ENCODE assay signal across 8 mouse cellular contexts in genomic region chr4:126556809-126557711, GRCm38 (mm10). TPM values are rescaled to one million over a fixed set of nuclear protein-coding genes. Genes with fewer than 3 reads are reported as not detected.
DNase-seq lines count a peak whose midpoint lies in the region; ATAC-seq lines count a peak whose summit lies in the region.

Gene Clspn, plus strand, starts transcription at chr4:126556935.

- H3K27me3 ChIP-seq in intestine, embryonic 15.5 days (replicated peaks): no peaks in the 10 kb centered on the region
- no peaks in the 10 kb centered on the region for H3K27me3 ChIP-seq in limb, embryonic 11.5 days (ENCODE audit: control insufficient read depth, insufficient read depth, low read length)
- no peaks in the 10 kb centered on the region for H3K27me3 ChIP-seq in midbrain, embryonic 13.5 days

- H3K27ac ChIP-seq in intestine, embryonic 15.5 days: peak within 1 kb of the TSS; percentile 69
- H3K27ac ChIP-seq in limb, embryonic 11.5 days (replicated peaks; ENCODE audit: low read depth, low read length): peak within 1 kb of the TSS; percentile 81
- H3K27ac ChIP-seq in midbrain, embryonic 13.5 days: no peak within 1 kb of the TSS

- under 1% methylated on average over 54 of the region's 54 CpGs for WGBS in intestine, embryonic 15.5 days
- WGBS in limb, embryonic 11.5 days: 1% methylated on average over 54 of the region's 54 CpGs
- 1% methylated on average over 54 of the region's 54 CpGs for WGBS in midbrain, embryonic 13.5 days

- H3K36me3 ChIP-seq in intestine, embryonic 15.5 days: peaks cover 6% of the 10 kb centered on the region
- H3K36me3 ChIP-seq in limb, embryonic 11.5 days (ENCODE audit: control insufficient read depth, insufficient read depth, low read length): peaks cover 4% of the 10 kb centered on the region
- H3K36me3 ChIP-seq in midbrain, embryonic 13.5 days: peaks cover 6% of the 10 kb centered on the region

- peak within 1 kb of the TSS; percentile 82 for H3K4me3 ChIP-seq in intestine, embryonic 15.5 days (replicated peaks)
- peak within 1 kb of the TSS; percentile 63 for H3K4me3 ChIP-seq in limb, embryonic 11.5 days (ENCODE audit: low read depth, low read length)
- peak within 1 kb of the TSS; percentile 71 for H3K4me3 ChIP-seq in midbrain, embryonic 13.5 days (replicated peaks)

- H3K4me1 ChIP-seq in intestine, embryonic 15.5 days (replicated peaks): 0 out of 2 replicates have a peak, but pooled peaks cover 3% of the 10 kb centered on the region
- H3K4me1 ChIP-seq in limb, embryonic 11.5 days (ENCODE audit: control insufficient read depth, insufficient read depth, low read length): no peaks in the 10 kb centered on the region
- peaks cover 8% of the 10 kb centered on the region for H3K4me1 ChIP-seq in midbrain, embryonic 13.5 days (replicated peaks)

- peak within 1 kb of the TSS; percentile 71 for H3K4me2 ChIP-seq in intestine, embryonic 15.5 days (replicated peaks)
- H3K4me2 ChIP-seq in limb, embryonic 11.5 days (ENCODE audit: low read depth, severe bottlenecking): peak within 1 kb of the TSS; percentile 67
- peak within 1 kb of the TSS; percentile 77 for H3K4me2 ChIP-seq in midbrain, embryonic 13.5 days (replicated peaks)

- peak; percentile 99 for ATAC-seq in intestine, embryonic 15.5 days
- ATAC-seq in limb, embryonic 11.5 days (ENCODE audit: insufficient number of reproducible peaks, low FRiP score, low TSS enrichment, low read depth): peak; percentile 96
- ATAC-seq in midbrain, embryonic 13.5 days: peak; percentile 99

- intact Hi-C loops in gastrocnemius, postnatal 36 days (cut with DNase I): no loop called here

- peak within 1 kb of the TSS; percentile 81 for H3K9ac ChIP-seq in intestine, embryonic 15.5 days
- H3K9ac ChIP-seq in limb, embryonic 11.5 days (ENCODE audit: low read length): peak within 1 kb of the TSS; percentile 83
- H3K9ac ChIP-seq in midbrain, embryonic 13.5 days (replicated peaks): peak within 1 kb of the TSS; percentile 63

- H3K9me3 ChIP-seq in intestine, embryonic 15.5 days: no peaks in the 10 kb centered on the region
- no peaks in the 10 kb centered on the region for H3K9me3 ChIP-seq in limb, embryonic 11.5 days (ENCODE audit: control insufficient read depth, low read length)
- H3K9me3 ChIP-seq in midbrain, embryonic 13.5 days: no peaks in the 10 kb centered on the region

- DNase-seq in left cerebral cortex, adult 18-20 months (ENCODE audit: low spot score in 2 of 2): peak; percentile 73 to 80
- DNase-seq in left cerebral cortex, adult 11 months (ENCODE audit: low spot score): no peak
- DNase-seq in embryo, embryonic 11.5 days (ENCODE audit: low read depth, low spot score): peak; percentile 83
- DNase-seq in gastrocnemius, postnatal 36 days: peak; percentile 72 to 82
- peak; percentile 94 for DNase-seq in limb, embryonic 11.5 days (ENCODE audit: low spot score)
- DNase-seq in spleen, adult 12 weeks (ENCODE audit: low spot score): peak; percentile 85

RNA-seq across cellular contexts. Expression of gene Clspn, which starts in this region (rescaled TPM):
- total RNA-seq in left cerebral cortex, adult 18-20 months (2021): 1 to 10 TPM in 1 of 2 experiments, under 1 TPM in 1; 0.98 to 3.2 TPM
- under 1 TPM; 0.54 to 0.62 TPM for total RNA-seq in gastrocnemius, postnatal 36 days (2021)
- polyA plus RNA-seq in intestine, embryonic 15.5 days (2015; fragmentation: Nextera tagmentation; extraction: Ambion mirVana): 30.0 and 33.0 TPM in 2 replicates
- polyA plus RNA-seq in limb, embryonic 11.5 days (2014; fragmentation: Nextera tagmentation; extraction: Ambion mirVana): 67.4 and 71.1 TPM in 2 replicates
- polyA plus RNA-seq in midbrain, embryonic 13.5 days (2015; fragmentation: Nextera tagmentation; extraction: Ambion mirVana): 17.0 and 17.2 TPM in 2 replicates

Comparison
In these comparisons a context has a peak if more than half of its experiments do, and no peak if none do; other contexts are left out.
1. Peak in DNase-seq in gastrocnemius, postnatal 36 days; RNA of the gene not detected or under 1 TPM.